Mouse (Mus musculus): ENCODE data around the gene Scn2a. TPM values are rescaled to one million over a fixed set of nuclear protein-coding genes. Genes with fewer than 3 reads are reported as not detected.

The Scn2a gene
- total RNA-seq (2021), result 100 to 1,000 TPM; 271 to 284 TPM
- long read RNA-seq, experiment 1, partial matches to known transcripts, result 17 of 22 reads
- long read RNA-seq, experiment 1, other reads (novel, unspliced or antisense), result 5 of 22 reads
- long read RNA-seq, experiment 2, partial matches to known transcripts, result 22 of 29 reads
- long read RNA-seq, experiment 2, other reads (novel, unspliced or antisense), result 6 of 29 reads

DNA sequence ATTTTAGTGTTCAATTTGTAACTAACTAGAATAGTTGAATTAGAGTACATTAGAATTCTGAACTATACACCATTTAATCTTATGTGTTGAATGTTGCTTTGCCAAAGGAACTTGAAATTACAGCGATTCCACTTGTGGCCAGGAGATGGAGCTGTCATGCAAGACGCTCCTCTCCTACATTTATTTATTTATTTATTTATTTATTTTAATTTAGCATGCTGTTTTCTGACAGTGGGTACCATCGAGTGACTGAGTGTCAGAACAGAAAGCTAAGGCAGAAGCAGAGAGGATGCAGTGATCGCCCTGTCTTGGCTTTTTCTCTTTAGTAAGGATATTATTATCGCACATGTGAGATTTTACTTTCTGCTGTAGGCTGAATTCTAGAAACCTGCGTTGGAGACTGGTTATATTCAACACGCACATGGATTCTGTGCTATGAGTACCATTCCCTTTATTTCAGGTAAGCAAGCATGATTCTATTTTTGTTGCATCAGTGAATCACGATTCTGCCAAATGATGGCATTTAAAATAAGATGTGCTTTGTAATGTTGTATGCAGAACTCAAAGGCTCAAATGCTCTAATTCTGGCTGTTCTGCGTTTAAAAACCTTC lies at the start of gene Scn2a:
Gene Scn2a (plus strand): TSS at position 216 of the 611 bp plus-strand sequence.
- peak; percentile 50 to 79 for DNase-seq (ENCODE audit: low spot score in 2 of 2)

DNA sequence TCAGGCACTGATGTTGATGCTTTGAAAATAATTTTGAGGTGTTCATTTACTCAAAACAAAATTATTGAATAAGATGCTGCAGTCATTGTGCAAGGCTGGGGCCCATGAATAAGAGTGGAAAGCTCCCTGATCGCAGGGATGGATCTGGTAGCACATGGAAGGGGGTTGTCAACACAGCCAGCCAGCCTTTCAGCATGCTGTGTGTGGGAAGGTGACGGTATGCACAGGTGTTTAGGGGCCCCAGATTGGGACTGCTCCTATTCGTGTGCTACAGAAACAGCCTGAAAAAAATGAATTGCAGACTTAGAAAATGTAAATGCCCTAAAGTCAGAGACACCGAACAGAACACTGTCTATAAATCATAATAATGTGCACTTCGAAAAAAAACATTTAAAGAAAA lies 32.9 kb upstream of the Scn2a start:
- peak in 1 of 2 experiments; percentile 72 for DNase-seq (ENCODE audit: low spot score in 2 of 2)

DNA sequence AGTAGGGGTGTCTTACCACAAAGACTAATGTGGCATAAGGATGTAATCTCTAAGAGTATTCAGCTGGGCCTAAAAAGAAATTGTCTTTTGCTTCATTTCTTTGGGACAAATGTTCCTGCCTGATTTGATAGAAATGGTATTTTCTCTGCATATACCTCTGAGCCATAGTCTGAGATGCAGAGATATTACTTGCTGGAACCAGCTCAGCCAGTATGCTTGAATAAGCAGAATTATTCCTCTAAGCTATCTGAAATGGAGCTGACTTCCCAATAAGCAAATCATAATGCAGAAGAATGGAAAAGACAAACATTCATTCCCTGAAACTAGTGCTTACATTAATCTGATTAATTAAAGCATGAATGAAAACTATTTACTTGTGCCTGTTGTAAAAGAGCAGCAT lies 12.8 kb upstream of the Scn2a start:
- no peak for DNase-seq (ENCODE audit: low spot score in 2 of 2)

DNA sequence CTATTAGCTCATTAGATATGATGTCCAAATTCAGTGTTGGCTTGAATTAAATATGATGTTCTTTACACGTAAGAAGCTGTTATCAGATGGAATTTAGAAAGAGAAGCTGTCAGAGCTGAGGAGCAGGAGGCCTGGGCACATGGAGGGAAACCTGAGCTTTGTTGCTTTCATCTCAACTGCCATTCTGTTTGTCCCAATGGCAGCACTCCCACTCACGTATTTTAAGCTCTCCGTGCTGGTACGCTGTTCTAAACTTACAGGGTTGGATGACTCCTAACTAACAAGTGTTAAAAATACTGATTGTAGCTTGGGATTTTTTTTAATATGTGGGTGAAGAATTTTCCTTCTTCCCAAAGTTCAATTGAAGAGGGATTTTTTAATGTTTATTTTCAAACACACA lies 8.7 kb upstream of the Scn2a start:
- peak in 1 of 2 experiments; percentile 36 for DNase-seq (ENCODE audit: low spot score in 2 of 2)

DNA sequence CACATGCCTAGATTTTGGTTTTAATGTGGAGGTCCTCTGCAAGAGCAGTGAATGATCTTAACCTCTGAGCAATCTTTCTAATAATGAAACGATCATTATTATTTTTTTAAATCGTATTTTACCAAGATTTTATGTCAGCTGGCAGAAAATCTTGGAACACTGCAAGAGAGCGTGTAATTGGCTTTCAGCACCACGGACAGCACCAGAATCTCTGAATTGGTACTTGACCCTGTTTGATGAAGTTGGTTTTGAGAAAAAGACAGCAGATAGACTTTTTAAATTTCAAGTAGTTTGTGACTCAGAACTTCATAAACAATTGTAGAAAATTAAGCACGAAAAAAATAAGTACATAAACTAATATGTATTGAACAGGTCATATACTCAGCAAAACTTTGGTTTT lies 790 bp upstream of the Scn2a start:
- no peak for DNase-seq (ENCODE audit: low spot score in 2 of 2)

DNA sequence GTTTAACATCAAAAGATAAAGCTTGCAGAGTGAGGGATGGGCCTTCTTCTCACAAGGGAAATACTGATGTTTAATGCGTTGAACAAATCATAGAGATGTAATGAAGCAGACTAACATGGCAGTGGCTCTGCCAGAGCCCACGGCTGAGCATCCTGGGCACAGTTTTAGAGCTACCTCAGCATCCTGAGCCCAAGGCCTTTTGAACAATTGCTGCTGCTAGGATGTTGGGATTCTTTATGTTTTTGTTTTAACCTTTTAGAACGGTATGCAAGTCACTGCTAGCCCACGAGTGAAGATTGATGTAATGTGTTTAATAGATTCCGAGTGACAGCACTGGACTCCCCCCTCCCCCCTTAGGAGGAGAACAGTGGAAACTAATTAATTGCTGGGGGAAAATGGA lies 683 bp downstream of the Scn2a start:
- peak; percentile 28 to 35 for DNase-seq (ENCODE audit: low spot score in 2 of 2)

DNA sequence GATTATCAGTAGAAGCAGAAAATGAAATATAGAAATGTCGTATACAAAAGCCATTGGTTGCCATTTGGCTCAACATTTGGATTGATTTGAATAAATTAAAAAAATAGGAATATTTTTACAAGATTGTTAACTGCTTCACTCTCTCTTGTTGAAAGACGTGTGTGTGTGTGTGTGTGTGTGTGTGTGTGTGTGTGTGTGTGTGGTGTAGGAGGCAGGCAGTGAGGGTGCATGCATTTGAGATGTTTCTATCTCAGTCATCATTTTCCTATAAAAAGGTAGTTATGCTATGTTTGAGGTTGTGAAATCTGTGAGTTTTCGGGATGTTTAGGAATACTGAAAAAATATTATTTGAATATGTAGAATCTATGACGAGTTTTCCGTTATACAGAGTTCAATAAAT lies 1.3 kb downstream of the Scn2a start:
- no peak for DNase-seq (ENCODE audit: low spot score in 2 of 2)

DNA sequence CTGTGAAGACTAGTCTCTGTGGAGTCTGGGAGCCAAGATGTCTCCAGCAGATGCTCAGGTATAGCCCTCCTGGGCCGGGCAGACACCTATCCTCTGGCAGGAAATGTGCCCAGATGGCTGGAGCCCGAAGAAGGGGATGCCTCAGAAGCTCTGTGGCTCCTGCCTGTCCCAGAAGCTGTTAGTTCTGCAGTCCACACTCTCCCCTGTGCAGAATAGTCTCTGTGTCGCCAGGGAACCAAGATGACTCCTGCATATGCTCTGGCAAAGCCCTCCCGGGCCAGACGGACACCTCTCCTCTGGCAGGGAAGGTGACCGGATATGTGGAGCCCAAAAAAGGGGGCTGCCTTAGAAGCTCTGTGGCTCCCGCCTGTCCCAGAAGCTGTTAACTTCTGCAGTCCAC lies 32.1 kb downstream of the Scn2a start:
- DNase-seq (ENCODE audit: low spot score in 2 of 2), result no peak

DNA sequence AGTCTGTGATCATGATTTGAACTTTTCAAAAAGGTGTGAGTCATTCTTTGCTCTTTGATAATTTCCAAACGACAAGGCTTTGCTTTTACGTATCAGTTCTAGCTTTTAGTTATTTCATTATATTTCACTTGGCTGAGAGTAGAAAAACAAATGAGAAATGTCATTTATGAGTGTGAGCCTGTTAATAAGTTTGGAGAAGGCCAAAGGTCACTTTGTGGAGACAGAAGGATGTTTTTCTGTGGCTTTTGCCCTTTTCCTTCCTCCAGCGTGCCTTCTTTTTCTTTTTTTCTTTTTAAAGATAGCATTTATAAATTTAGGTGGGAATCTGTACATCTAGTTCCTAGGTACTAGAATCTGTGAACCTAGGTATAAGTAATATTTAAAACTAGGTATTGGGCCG lies 36.5 kb downstream of the Scn2a start:
- no peak for DNase-seq (ENCODE audit: low spot score in 2 of 2)

DNA sequence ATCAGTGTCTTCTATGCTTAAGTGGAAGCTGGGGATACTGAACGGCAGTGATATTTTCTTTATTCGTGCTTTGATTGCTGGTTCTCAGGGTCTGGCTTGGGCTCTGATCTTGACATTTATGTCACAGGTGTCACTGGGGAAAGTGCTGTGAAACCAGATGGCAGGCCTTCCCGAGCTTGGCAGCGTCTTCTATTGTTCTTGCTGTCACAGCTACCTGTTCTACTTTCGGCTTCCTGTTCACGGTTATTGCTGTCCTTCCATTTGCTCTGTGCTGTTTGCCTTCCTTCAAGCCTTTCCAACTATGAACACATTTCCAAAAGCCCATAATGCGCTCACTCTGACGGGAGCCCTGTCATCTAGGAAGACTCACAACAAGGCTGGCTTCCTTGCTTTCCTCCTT lies 37.9 kb downstream of the Scn2a start:
- no peak for DNase-seq (ENCODE audit: low spot score in 2 of 2)

DNA sequence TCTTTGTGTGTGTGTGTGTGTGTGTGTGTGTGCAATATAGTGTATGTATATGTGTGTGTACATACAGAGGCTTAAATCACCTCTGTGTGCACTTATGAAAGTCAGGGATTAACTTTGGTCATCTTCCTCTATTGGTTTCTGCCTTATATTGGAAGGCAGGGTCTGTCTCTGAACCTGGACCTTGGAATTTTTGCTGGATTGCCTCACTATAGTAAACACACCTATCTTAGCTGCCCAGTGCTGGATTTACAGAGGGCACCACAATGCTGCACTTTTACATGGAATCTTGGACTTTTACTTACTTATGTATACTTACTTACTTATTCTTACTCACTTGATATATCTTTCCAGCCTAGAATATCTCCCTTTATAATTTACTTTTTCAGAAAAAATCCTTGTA lies 43.3 kb downstream of the Scn2a start:
- no peak for DNase-seq (ENCODE audit: low spot score in 2 of 2)

DNA sequence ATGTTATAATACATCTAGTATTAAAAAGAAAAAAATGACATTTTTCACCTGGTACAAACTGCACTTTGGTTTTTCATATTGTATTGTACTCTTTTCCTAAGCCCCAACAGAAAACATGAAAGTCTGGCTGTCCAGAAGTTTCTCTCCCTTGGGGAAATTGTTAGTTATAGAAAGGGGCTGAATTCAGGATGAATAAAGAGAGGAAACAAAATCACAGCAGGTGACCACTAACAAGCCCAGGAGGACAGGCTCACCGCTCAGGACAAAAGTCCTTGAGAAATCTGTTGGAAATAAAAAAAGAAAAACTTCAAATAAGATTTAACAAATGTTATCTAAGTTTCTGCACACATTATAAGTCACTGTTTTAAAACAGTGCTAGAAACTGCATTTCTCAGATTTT lies 43.9 kb downstream of the Scn2a start:
- DNase-seq (ENCODE audit: low spot score in 2 of 2), result no peak

DNA sequence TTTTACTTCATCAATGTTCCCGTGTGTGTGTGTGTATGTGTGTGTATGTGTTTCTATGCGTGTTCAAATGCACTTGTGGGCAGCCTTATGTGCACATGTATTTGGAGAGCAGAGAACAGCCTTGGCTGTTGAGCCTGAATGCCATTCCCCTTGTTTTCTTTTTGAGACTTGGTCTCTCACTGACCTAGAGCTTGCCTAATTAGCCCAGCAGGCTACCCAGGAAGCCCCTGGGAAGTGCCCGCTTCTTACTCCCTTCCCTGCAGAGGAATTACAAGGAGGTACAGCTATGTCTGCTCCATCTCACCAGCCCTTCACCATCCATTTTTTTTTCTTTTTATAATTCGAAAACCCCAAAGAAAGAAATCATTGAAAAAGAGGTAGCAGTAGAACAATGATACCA lies 44.6 kb downstream of the Scn2a start:
- no peak for DNase-seq (ENCODE audit: low spot score in 2 of 2)

DNA sequence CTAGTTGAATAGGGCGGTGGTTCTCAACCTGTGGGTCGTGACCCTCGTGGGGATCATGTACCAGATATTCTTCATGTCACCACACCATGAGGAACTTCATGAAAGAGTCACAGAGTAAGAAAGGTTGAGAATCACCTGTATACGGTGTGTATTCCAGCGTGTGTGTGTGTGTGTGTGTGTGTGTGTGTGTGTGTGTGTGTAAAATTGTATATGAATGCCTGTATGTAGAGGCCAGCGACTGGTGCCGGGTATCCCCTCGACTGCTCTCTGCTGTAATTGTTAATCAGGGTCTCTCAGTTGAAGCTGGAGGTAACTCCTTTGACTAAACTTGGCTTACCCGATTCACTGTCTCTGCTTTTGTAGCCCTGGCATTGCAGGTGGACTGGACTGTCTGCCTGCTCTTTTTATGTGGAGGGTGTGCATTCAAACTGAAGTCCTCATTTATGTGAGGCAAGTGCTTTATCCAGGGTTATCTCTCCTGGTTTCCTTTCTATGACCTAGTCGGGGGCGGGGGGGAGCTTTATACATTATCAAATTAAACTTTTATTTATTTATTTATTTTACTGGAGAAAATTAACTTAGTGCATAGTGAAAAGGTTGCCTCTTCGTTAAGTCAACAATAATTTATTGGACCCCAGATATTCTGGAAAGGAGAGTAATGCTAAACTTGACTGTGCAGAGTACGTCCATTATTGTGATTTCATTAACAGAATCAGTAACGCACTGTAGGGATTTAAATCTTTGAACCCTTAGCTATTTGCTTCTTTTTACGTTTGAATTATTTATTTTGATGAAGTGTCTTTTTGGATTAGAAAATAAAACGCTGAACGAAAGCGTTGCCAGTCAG lies 47.2 kb downstream of the Scn2a start:
- no peak for DNase-seq (ENCODE audit: low spot score in 2 of 2)

DNA sequence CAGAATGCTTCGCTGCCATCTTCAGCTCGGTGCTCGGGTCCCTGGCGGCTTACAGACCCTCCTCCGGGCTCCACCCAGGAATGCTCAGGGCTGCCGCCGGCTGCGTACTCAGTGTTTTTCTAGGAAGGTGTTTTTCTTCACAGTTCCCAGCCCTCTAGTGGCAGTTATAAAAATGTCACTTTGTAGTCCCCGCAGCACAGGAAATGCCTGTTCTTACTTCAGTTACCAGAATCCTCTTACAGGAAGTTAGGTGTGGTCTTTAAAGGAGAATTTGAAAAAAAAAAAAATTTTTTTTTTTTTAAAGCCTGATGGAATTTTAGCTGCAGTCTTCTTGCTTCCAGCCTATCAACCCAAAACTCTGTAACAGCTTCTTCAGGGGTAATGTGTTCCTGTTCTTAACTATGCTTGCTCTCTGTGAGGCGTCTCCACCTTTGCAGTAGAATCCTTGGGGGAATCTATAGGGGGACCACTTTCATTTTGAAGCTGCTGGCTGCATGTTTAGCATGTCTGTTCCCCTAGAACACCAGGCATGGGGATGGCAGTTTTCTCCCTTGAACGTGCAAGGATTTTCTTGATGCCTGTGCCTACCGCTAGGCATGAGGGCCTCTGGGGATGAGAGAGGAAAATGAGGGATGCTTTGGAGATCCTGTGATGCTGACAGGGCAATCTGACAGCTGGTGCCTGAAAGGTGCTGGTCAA lies 48.0 kb downstream of the Scn2a start:
- DNase-seq (ENCODE audit: low spot score in 2 of 2), result peak; percentile 75 to 94

DNA sequence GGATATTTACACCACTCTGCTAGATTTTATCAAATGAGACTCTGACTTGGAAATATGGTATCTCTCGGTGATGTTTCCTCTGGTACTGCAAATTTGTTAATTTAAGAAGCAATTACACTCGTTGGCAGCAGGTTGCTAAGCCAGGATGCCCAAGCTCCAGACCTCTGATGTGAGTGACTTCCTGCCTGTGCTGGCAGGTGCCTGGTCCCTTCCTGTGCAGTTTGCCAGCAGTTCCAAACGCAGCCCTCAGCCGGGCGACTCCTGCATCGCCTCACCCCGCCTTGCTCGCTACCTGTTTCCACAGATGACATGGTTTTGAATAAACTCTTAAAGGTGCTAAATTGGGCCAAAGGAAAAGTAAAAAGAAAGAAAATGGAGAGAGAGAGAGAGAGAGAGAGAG lies 49.0 kb downstream of the Scn2a start:
- DNase-seq (ENCODE audit: low spot score in 2 of 2), result no peak

DNA sequence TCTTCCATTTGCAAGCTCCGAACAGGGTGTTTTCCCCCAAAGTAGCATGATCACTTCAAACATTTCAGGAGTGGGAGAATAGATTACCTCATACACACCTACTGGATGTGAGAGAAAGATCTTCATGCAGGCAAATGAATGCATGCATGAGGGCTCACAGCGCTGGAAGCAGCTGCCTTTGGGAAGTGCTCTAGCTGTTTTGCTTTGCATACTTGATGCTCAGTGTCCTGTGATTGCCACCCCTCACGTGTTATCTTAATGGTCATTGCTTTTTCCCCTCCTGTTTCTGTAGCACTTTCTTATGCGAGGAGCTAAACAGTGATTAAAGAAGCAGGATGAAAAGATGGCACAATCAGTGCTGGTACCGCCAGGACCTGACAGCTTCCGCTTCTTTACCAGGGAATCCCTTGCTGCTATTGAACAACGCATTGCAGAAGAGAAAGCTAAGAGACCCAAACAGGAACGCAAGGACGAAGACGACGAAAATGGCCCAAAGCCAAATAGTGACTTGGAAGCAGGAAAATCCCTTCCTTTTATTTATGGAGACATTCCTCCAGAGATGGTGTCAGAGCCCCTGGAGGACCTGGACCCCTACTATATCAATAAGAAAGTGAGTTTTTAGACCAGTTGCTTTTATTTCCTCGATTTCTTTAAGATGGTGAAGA lies 49.7 kb downstream of the Scn2a start:
- DNase-seq (ENCODE audit: low spot score in 2 of 2), result peak in 1 of 2 experiments; percentile 4

DNA sequence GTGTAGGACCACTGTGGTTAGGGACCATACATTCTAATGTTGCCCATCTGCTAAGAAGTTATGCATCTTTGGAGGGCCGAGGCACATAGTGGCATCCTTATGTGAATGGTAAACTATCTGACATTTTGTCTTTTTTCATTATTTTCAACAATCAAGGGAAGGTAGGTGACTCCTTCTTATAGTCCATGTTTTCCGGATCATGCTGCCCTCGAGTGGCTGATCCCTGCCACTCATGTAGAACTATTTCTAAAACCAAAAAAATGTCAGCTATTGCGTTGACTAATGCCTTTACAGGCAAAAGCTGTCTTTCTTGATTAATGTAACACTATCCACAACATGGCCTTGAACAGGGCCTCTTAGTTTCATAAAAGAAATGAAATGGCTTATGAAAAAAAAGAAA lies 59.0 kb downstream of the Scn2a start:
- DNase-seq (ENCODE audit: low spot score in 2 of 2), result no peak

DNA sequence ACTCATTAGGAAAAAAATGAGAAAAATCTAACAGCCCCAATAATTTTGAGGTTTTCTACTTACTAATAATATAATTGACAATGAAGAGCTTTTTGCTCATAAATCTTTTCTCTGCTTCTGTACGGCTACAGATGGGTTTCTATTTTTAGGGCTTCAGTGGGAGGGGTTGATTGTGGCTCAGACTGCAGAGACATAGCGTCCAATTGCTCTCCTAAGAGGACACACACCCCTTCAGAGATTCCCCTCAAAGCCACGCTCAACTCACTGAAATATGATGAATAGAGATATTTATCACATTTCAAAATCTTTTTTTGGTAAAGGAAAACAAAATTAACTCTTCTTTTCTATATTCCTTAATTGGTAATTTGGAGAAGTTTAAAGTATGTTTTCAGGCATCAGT lies 64.6 kb downstream of the Scn2a start:
- DNase-seq (ENCODE audit: low spot score in 2 of 2), result peak in 1 of 2 experiments; percentile 71

DNA sequence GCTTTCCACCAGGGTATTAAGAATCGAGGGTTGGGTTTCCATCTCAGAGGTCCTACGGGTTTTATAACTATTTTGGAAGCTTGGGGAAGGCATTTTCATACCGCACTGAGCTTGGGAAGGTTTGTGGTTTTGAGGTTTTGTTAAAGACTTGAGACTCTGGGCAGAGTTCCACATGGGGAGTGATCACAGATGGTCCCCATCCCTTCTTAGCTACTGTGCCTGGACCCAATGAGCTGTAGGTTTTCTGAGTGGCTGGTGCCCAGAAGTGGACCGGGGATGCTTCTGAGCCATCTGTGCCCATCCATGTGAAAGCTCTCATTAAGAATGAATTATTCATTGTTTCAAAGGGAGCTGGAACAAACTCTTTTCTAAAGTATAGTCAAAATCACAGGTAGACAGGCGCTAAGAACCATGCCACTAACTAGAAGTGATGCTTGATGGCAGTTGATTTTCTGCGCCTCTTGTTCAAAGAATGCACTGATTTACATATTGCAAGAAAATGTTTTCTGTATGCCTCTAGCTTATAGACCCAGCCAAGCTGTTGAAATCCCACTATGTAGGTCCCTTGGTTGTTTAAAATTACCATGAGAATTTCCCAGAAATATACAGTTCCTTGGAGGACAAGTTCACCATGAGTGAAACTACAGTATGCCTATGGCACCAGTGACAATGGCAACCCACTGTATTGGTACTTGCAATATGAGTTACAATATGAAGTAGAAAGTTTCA lies 70.0 kb downstream of the Scn2a start:
- peak; percentile 23 to 43 for DNase-seq (ENCODE audit: low spot score in 2 of 2)

DNA sequence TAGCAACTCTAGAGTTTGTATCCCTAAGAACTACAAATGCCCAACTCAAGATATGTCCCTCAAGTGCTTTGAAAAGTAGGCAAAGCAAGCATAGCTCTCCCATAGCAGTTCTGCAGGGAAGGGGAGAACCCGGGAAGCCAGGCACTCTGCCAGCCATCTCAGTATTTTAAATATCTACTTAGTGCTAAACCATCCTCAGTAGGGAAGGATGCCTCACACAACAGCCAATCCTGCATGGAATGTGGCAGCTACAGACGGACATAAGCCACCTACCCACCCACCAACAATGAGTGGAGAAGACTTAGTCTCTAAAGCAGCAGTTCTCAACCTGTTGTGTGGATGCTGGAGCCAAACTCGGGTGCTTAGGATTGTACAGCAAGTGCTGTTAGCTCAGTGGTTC lies 73.9 kb downstream of the Scn2a start:
- DNase-seq (ENCODE audit: low spot score in 2 of 2), result no peak

Measured in layer of hippocampus, postnatal 14 days (tissue).